17 mouse cellular contexts compared by ENCODE assay signal in genomic region chr17:57261286-57261685, GRCm38 (mm10). TPM values are rescaled to one million over a fixed set of nuclear protein-coding genes. Genes with fewer than 3 reads are reported as not detected.
"Had no signal": no experiment of that assay in that cellular context is flagged by ENCODE, and none has a peak within 500 bp of the region (broad histone marks: within the 10 kb centered on the region; RNA-seq: fewer than 3 reads in every experiment).

No protein-coding gene starts in this region.

- H3K36me3 ChIP-seq: neural tube, embryonic 15.5 days had no signal

- H3K27me3 ChIP-seq: midbrain, embryonic 12.5 days; neural tube, embryonic 13.5 days; neural tube, embryonic 15.5 days had no signal

- H3K9me3 ChIP-seq: midbrain, embryonic 10.5 days; midbrain, embryonic 12.5 days; neural tube, embryonic 13.5 days; neural tube, embryonic 15.5 days had no signal

- DNase-seq: lung, embryonic 14.5 days; lung, postnatal 10 days; midbrain, embryonic 14.5 days; retina, postnatal 1 day; right cerebral cortex, adult 18-20 months; right cerebral cortex, postnatal 25 days; right cerebral cortex, postnatal 4 days; spleen, adult 18-20 months; thymus, adult 18-20 months; thymus, postnatal 14 days; thymus, postnatal 36 days had no signal

- H3K4me3 ChIP-seq: midbrain, embryonic 10.5 days; midbrain, embryonic 12.5 days; myocyte; neural tube, embryonic 13.5 days; neural tube, embryonic 15.5 days had no signal

- ATAC-seq: midbrain, embryonic 16.5 days had no signal

- H3K4me2 ChIP-seq: lung, embryonic 14.5 days; midbrain, embryonic 12.5 days; neural tube, embryonic 13.5 days; neural tube, embryonic 15.5 days had no signal

- H3K27ac ChIP-seq: midbrain, embryonic 10.5 days; midbrain, embryonic 12.5 days; neural tube, embryonic 13.5 days; neural tube, embryonic 15.5 days had no signal

- H3K9ac ChIP-seq: lung, embryonic 14.5 days; midbrain, embryonic 12.5 days; neural tube, embryonic 13.5 days; neural tube, embryonic 15.5 days had no signal

- H3K4me1 ChIP-seq: midbrain, embryonic 12.5 days; neural tube, embryonic 13.5 days; neural tube, embryonic 15.5 days had no signal

RNA-seq across cellular contexts. Expression of gene Vav1, which starts 17.6 kb away (rescaled TPM):
- polyA plus RNA-seq: myocyte had no signal

RNA-seq across cellular contexts. Expression of gene C3, which starts 33.4 kb away (rescaled TPM):
- polyA plus RNA-seq: midbrain, embryonic 10.5 days had no signal
